Mouse (Mus musculus) forebrain, embryonic 13.5 days (tissue): Measurements from ENCODE around the gene Chst13. TPM values are rescaled to one million over a fixed set of nuclear protein-coding genes. Genes with fewer than 3 reads are reported as not detected.

ENCODE experiments used
- ATAC-seq: fragments of 200-750 bp; cut with Nextera tagmentation; 2 replicates; pipeline ENCODE4 v1.8.0; 2017
- H3K27ac ChIP-seq: fragments of 300-500 bp; sonication (generic); 2 replicates; pipeline ENCODE4 v1.5.1; 2015; ENCODE audit warnings: inconsistent platforms, mild to moderate bottlenecking, moderate library complexity
- H3K27me3 ChIP-seq: fragments of 300-500 bp; sonication (generic); 2 replicates; pipeline ENCODE4 v1.6.1; 2015; ENCODE audit warnings: mild to moderate bottlenecking, inconsistent platforms
- H3K36me3 ChIP-seq: fragments of 300-500 bp; sonication (generic); 2 replicates; pipeline ENCODE4 v1.6.1; 2015; ENCODE audit warnings: mild to moderate bottlenecking, inconsistent platforms; ENCODE audit not compliant: poor library complexity, severe bottlenecking
- H3K4me1 ChIP-seq: fragments of 300-500 bp; sonication (generic); 2 replicates; pipeline ENCODE4 v1.6.1; 2015; ENCODE audit warnings: inconsistent platforms
- H3K4me2 ChIP-seq: fragments of 300-500 bp; sonication (generic); 2 replicates; pipeline ENCODE4 v1.6.1; 2015; ENCODE audit warnings: inconsistent platforms, mild to moderate bottlenecking, moderate library complexity
- H3K4me3 ChIP-seq: fragments of 300-500 bp; sonication (generic); 2 replicates; pipeline ENCODE4 v1.5.1; 2015; ENCODE audit warnings: mild to moderate bottlenecking, inconsistent platforms
- H3K9ac ChIP-seq: fragments of 300-500 bp; sonication (generic); 2 replicates; pipeline ENCODE4 v1.6.1; 2015; ENCODE audit warnings: mild to moderate bottlenecking, inconsistent platforms
- H3K9me3 ChIP-seq: fragments of 300-500 bp; sonication (generic); replicated peaks from 2 replicates; pipeline ENCODE4 v1.6.1; 2016; ENCODE audit warnings: inconsistent platforms
- WGBS: fragments of 180-500 bp; shearing (Covaris S2); methylation state at CpG from one replicate; pipeline ENCODE4 v1.1.7; 2015; 5-methylcytosine and 5-hydroxymethylcytosine counted together
- polyA plus RNA-seq: library from polyadenylated mRNA; unstranded; fragments of >200 nt; fragmentation: Nextera tagmentation; extraction: Ambion mirVana; gene quantifications from 2 replicates; pipeline ENCODE4 v1.2.1, GENCODE M21; 2015

Chst13 gene
- 0.18 TPM in 1 of 2 replicates, not detected in the other for polyA plus RNA-seq

GRCm38 (mm10) chr6:90324991-90325390 lies at the start of gene Chst13:
Gene Chst13, minus strand, starts transcription at chr6:90325185.
- Histone ChIP-seq H3K27ac (no peak within 1 kb of the TSS), H3K4me1 (peaks cover 7% of the 10 kb centered on the region; the same call in 1 of the 2 replicates), H3K4me3 (no peak within 1 kb of the TSS), H3K36me3 (no peaks in the 10 kb centered on the region), H3K27me3 (0 out of 2 replicates have a peak, but pooled peaks cover 5% of the 10 kb centered on the region), H3K4me2 (peak within 1 kb of the TSS; percentile 43), H3K9me3 (no peaks in the 10 kb centered on the region), H3K9ac (no peak within 1 kb of the TSS)
- WGBS = 3% methylated on average over 22 of the region's 22 CpGs
- 0 out of 2 replicates have a peak, but pooled peaks have one; percentile 19 for ATAC-seq

- no peak overlapping the region for H3K4me3 ChIP-seq
- no peak overlapping the region for H3K9ac ChIP-seq
- H3K9me3 ChIP-seq = no peaks in the 10 kb centered on the region
- H3K4me1 ChIP-seq = peaks cover 26% of the 10 kb centered on the region
- no peak overlapping the region for H3K4me2 ChIP-seq
- no peak for ATAC-seq
- no peak overlapping the region for H3K27ac ChIP-seq
- 95% methylated on average over 4 of the region's 4 CpGs for WGBS
- H3K27me3 ChIP-seq = no peaks in the 10 kb centered on the region
- peaks cover 66% of the 10 kb centered on the region for H3K36me3 ChIP-seq
Observed at GRCm38 (mm10) chr6:90374647-90375046, 49.7 kb upstream of the Chst13 start.

GRCm38 (mm10) chr6:90369725-90370553 lies 45.0 kb upstream of the Chst13 start:
- H3K27me3 ChIP-seq = peaks cover 2% of the 10 kb centered on the region; the same call in 1 of the 2 replicates
- peaks cover 25% of the 10 kb centered on the region for H3K36me3 ChIP-seq
- H3K4me3 ChIP-seq = peak overlapping the region; percentile 94
- H3K9me3 ChIP-seq = no peaks in the 10 kb centered on the region
- peak overlapping the region; percentile 99 for H3K4me2 ChIP-seq
- peak overlapping the region; percentile 91 for H3K9ac ChIP-seq
- H3K4me1 ChIP-seq = peaks cover 30% of the 10 kb centered on the region
- peak; percentile 83 for ATAC-seq
- H3K27ac ChIP-seq = peak overlapping the region; percentile 85
- WGBS = under 1% methylated on average over 91 of the region's 98 CpGs

- peak; percentile 98 for ATAC-seq
- H3K9ac ChIP-seq = peak within 1 kb of the TSS; percentile 91
- peaks cover 17% of the 10 kb centered on the region for H3K36me3 ChIP-seq
- peak within 1 kb of the TSS; percentile 94 for H3K4me3 ChIP-seq
- peak within 1 kb of the TSS; percentile 99 for H3K4me2 ChIP-seq
- peak within 1 kb of the TSS; percentile 85 for H3K27ac ChIP-seq
- peaks cover 30% of the 10 kb centered on the region for H3K4me1 ChIP-seq
- no peaks in the 10 kb centered on the region for H3K9me3 ChIP-seq
- peaks cover 3% of the 10 kb centered on the region; the same call in 1 of the 2 replicates for H3K27me3 ChIP-seq
- 5% methylated on average over 40 of the region's 41 CpGs for WGBS
Observed at GRCm38 (mm10) chr6:90368976-90369724, 44.2 kb upstream of the Chst13 start, which contains the start of gene Zxdc. Gene Zxdc, plus strand, starts transcription at chr6:90369492.

GRCm38 (mm10) chr6:90363301-90363700 lies 38.3 kb upstream of the Chst13 start:
- Histone ChIP-seq H3K4me1 (peaks cover 21% of the 10 kb centered on the region), H3K9me3 (no peaks in the 10 kb centered on the region), H3K27ac (no peak overlapping the region), H3K4me2 (no peak overlapping the region), H3K36me3 (no peaks in the 10 kb centered on the region), H3K4me3 (no peak overlapping the region), H3K27me3 (peaks cover 3% of the 10 kb centered on the region; the same call in 1 of the 2 replicates), H3K9ac (no peak overlapping the region)
- 91% methylated on average over 5 of the region's 5 CpGs for WGBS
- ATAC-seq = no peak

GRCm38 (mm10) chr6:90360922-90361614 lies 36.1 kb upstream of the Chst13 start:
- Histone ChIP-seq H3K27me3 (peaks cover 3% of the 10 kb centered on the region; the same call in 1 of the 2 replicates), H3K4me2 (no peak overlapping the region), H3K9me3 (no peaks in the 10 kb centered on the region), H3K27ac (no peak overlapping the region), H3K36me3 (no peaks in the 10 kb centered on the region), H3K9ac (no peak overlapping the region), H3K4me3 (no peak overlapping the region), H3K4me1 (peaks cover 21% of the 10 kb centered on the region)
- ATAC-seq = no peak
- 85% methylated on average over 6 of the region's 6 CpGs for WGBS

- peaks cover 21% of the 10 kb centered on the region for H3K4me1 ChIP-seq
- peak; percentile 77; the same call in 1 of the 2 replicates for ATAC-seq
- H3K27ac ChIP-seq = peak overlapping the region; percentile 12; the same call in 1 of the 2 replicates
- no peak overlapping the region for H3K4me2 ChIP-seq
- H3K36me3 ChIP-seq = no peaks in the 10 kb centered on the region
- peaks cover 3% of the 10 kb centered on the region; the same call in 1 of the 2 replicates for H3K27me3 ChIP-seq
- 42% methylated on average over 7 of the region's 7 CpGs for WGBS
- no peak overlapping the region for H3K4me3 ChIP-seq
- no peak overlapping the region for H3K9ac ChIP-seq
- H3K9me3 ChIP-seq = no peaks in the 10 kb centered on the region
Observed at GRCm38 (mm10) chr6:90360024-90360781, 35.2 kb upstream of the Chst13 start.

GRCm38 (mm10) chr6:90359445-90359844 lies 34.5 kb upstream of the Chst13 start:
- no peak overlapping the region for H3K4me3 ChIP-seq

GRCm38 (mm10) chr6:90358142-90358541 lies 33.2 kb upstream of the Chst13 start:
- Histone ChIP-seq H3K4me2 (no peak overlapping the region), H3K36me3 (no peaks in the 10 kb centered on the region), H3K4me1 (peaks cover 21% of the 10 kb centered on the region), H3K27me3 (no peaks in the 10 kb centered on the region), H3K9ac (no peak overlapping the region), H3K27ac (no peak overlapping the region), H3K4me3 (no peak overlapping the region), H3K9me3 (no peaks in the 10 kb centered on the region)
- ATAC-seq = no peak
- 72% methylated on average over 5 of the region's 5 CpGs for WGBS

More at GRCm38 (mm10) chr6:90359445-90359844, 34.5 kb upstream of the Chst13 start:
- ATAC-seq = no peak
- no peak overlapping the region for H3K9ac ChIP-seq
- H3K4me2 ChIP-seq = no peak overlapping the region
- H3K27me3 ChIP-seq = no peaks in the 10 kb centered on the region
- no peak overlapping the region for H3K27ac ChIP-seq
- H3K9me3 ChIP-seq = no peaks in the 10 kb centered on the region
- H3K36me3 ChIP-seq = no peaks in the 10 kb centered on the region
- H3K4me1 ChIP-seq = peaks cover 21% of the 10 kb centered on the region
- WGBS = 58% methylated on average over 2 of the region's 2 CpGs

GRCm38 (mm10) chr6:90350011-90350410 lies 25.0 kb upstream of the Chst13 start:
- H3K36me3 ChIP-seq = no peaks in the 10 kb centered on the region
- ATAC-seq = no peak
- no peak overlapping the region for H3K4me2 ChIP-seq
- no peaks in the 10 kb centered on the region for H3K9me3 ChIP-seq
- H3K4me3 ChIP-seq = no peak overlapping the region
- H3K4me1 ChIP-seq = no peaks in the 10 kb centered on the region
- 61% methylated on average over 2 of the region's 2 CpGs for WGBS
- no peak overlapping the region for H3K27ac ChIP-seq
- no peaks in the 10 kb centered on the region for H3K27me3 ChIP-seq
- no peak overlapping the region for H3K9ac ChIP-seq

- Histone ChIP-seq H3K27ac (no peak overlapping the region), H3K36me3 (no peaks in the 10 kb centered on the region)
- no peak for ATAC-seq
Observed at GRCm38 (mm10) chr6:90348500-90348899, 23.5 kb upstream of the Chst13 start.

More at GRCm38 (mm10) chr6:90348500-90348899, 23.5 kb upstream of the Chst13 start:
- no peaks in the 10 kb centered on the region for H3K4me1 ChIP-seq
- no peak overlapping the region for H3K4me2 ChIP-seq
- no peaks in the 10 kb centered on the region for H3K27me3 ChIP-seq
- no peak overlapping the region for H3K9ac ChIP-seq
- no peak overlapping the region for H3K4me3 ChIP-seq
- no peaks in the 10 kb centered on the region for H3K9me3 ChIP-seq
- 83% methylated on average over 4 of the region's 4 CpGs for WGBS
